Mouse (Mus musculus): Measurements from ENCODE around the gene Grik1. TPM values are rescaled to one million over a fixed set of nuclear protein-coding genes. Genes with fewer than 3 reads are reported as not detected.

The Grik1 gene
- total and polyA plus RNA-seq, 2 experiments from 2014 or later: 30.4 to 37.1 TPM

- no peak overlapping the region for H3K27ac ChIP-seq (ENCODE audit: low read depth, low read length)
- no peak for TF ChIP-seq CTCF (IDR thresholded peaks at IDR 0.05)
- 100% methylated on average over 1 of the region's 1 CpGs for WGBS
- no peaks in the 10 kb centered on the region for H3K9me3 ChIP-seq (ENCODE audit: low read length)
- H3K4me1 ChIP-seq (ENCODE audit: insufficient read depth, low read length): no peaks in the 10 kb centered on the region
- H3K4me3 ChIP-seq (ENCODE audit: low read depth, low read length): no peak overlapping the region
- ATAC-seq (ENCODE audit: low FRiP score): no peak
- no peaks in the 10 kb centered on the region for H3K27me3 ChIP-seq (ENCODE audit: insufficient read depth, low read length)
- H3K4me2 ChIP-seq (ENCODE audit: low read depth, low read length, poor library complexity, severe bottlenecking): no peak overlapping the region
- H3K36me3 ChIP-seq (ENCODE audit: insufficient read depth, low read length): no peaks in the 10 kb centered on the region
- H3K9ac ChIP-seq (replicated peaks; ENCODE audit: low read length, poor library complexity, severe bottlenecking): no peak overlapping the region
- DNase-seq (ENCODE audit: low spot score): no peak
Observed at GRCm38 (mm10) chr16:87934685-87935084, 355.4 kb downstream of the Grik1 start.

GRCm38 (mm10) chr16:87931358-87931757 is 358.7 kb downstream of the Grik1 start:
- Histone ChIP-seq H3K9me3 (ENCODE audit: low read length) (no peaks in the 10 kb centered on the region), H3K36me3 (ENCODE audit: insufficient read depth, low read length) (no peaks in the 10 kb centered on the region), H3K27me3 (ENCODE audit: insufficient read depth, low read length) (no peaks in the 10 kb centered on the region), H3K9ac (replicated peaks; ENCODE audit: low read length, poor library complexity, severe bottlenecking) (no peak overlapping the region), H3K27ac (ENCODE audit: low read depth, low read length) (no peak overlapping the region), H3K4me1 (ENCODE audit: insufficient read depth, low read length) (no peaks in the 10 kb centered on the region), H3K4me3 (ENCODE audit: low read depth, low read length) (no peak overlapping the region), H3K4me2 (ENCODE audit: low read depth, low read length, poor library complexity, severe bottlenecking) (no peak overlapping the region)
- ATAC-seq (ENCODE audit: low FRiP score) (no peak), DNase-seq (ENCODE audit: low spot score) (no peak)
- 98% methylated on average over 2 of the region's 2 CpGs for WGBS
- no peak for TF ChIP-seq CTCF (IDR thresholded peaks at IDR 0.05)

DNA sequence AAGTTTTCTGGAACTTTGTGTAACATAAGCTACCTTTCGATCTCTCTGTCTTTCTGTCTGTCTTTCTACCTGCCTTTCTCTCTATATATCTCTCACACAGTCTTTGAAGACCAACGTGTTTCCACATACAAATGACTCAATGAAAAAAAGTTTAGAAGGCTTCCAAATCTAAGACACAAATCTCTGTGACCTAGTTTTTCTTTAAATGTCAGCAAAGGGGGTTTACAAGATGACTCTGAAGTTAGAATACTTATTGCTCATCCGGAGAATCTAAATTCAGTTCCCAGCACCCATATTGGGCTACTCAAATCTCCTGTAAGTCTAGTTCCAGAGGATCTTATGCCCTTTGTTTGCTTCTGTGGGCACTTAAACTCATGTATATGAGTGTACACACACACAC is 359.5 kb downstream of the Grik1 start:
- Histone ChIP-seq H3K9ac (replicated peaks; ENCODE audit: low read length, poor library complexity, severe bottlenecking) (no peak overlapping the region), H3K9me3 (ENCODE audit: low read length) (no peaks in the 10 kb centered on the region), H3K4me3 (ENCODE audit: low read depth, low read length) (no peak overlapping the region), H3K27ac (ENCODE audit: low read depth, low read length) (no peak overlapping the region), H3K27me3 (ENCODE audit: insufficient read depth, low read length) (no peaks in the 10 kb centered on the region), H3K4me2 (ENCODE audit: low read depth, low read length, poor library complexity, severe bottlenecking) (no peak overlapping the region), H3K36me3 (ENCODE audit: insufficient read depth, low read length) (no peaks in the 10 kb centered on the region), H3K4me1 (ENCODE audit: insufficient read depth, low read length) (no peaks in the 10 kb centered on the region)
- 88% methylated on average over 3 of the region's 3 CpGs for WGBS
- no peak for TF ChIP-seq CTCF (IDR thresholded peaks at IDR 0.05)
- ATAC-seq (ENCODE audit: low FRiP score): no peak
- DNase-seq (ENCODE audit: low spot score): no peak

- no peak overlapping the region for H3K9ac ChIP-seq (replicated peaks; ENCODE audit: low read length, poor library complexity, severe bottlenecking)
- no peaks in the 10 kb centered on the region for H3K4me1 ChIP-seq (ENCODE audit: insufficient read depth, low read length)
- ATAC-seq (ENCODE audit: low FRiP score) (no peak), DNase-seq (ENCODE audit: low spot score) (no peak)
- no peak overlapping the region for H3K27ac ChIP-seq (ENCODE audit: low read depth, low read length)
- no peaks in the 10 kb centered on the region for H3K9me3 ChIP-seq (ENCODE audit: low read length)
- H3K4me2 ChIP-seq (ENCODE audit: low read depth, low read length, poor library complexity, severe bottlenecking): no peak overlapping the region
- 88% methylated on average over 1 of the region's 1 CpGs for WGBS
- no peaks in the 10 kb centered on the region for H3K27me3 ChIP-seq (ENCODE audit: insufficient read depth, low read length)
- TF ChIP-seq CTCF (IDR thresholded peaks at IDR 0.05): no peak
- no peak overlapping the region for H3K4me3 ChIP-seq (ENCODE audit: low read depth, low read length)
- no peaks in the 10 kb centered on the region for H3K36me3 ChIP-seq (ENCODE audit: insufficient read depth, low read length)
Observed at GRCm38 (mm10) chr16:87928671-87929070, 361.4 kb downstream of the Grik1 start.

- Histone ChIP-seq H3K27ac (ENCODE audit: low read depth, low read length) (no peak overlapping the region), H3K4me3 (ENCODE audit: low read depth, low read length) (no peak overlapping the region), H3K4me1 (ENCODE audit: insufficient read depth, low read length) (peaks cover 10% of the 10 kb centered on the region; the same call in 1 of the 2 replicates), H3K36me3 (ENCODE audit: insufficient read depth, low read length) (no peaks in the 10 kb centered on the region), H3K4me2 (ENCODE audit: low read depth, low read length, poor library complexity, severe bottlenecking) (no peak overlapping the region), H3K9ac (replicated peaks; ENCODE audit: low read length, poor library complexity, severe bottlenecking) (no peak overlapping the region), H3K27me3 (ENCODE audit: insufficient read depth, low read length) (no peaks in the 10 kb centered on the region), H3K9me3 (ENCODE audit: low read length) (no peaks in the 10 kb centered on the region)
- DNase-seq (ENCODE audit: low spot score) (no peak), ATAC-seq (ENCODE audit: low FRiP score) (no peak)
- no peak for TF ChIP-seq CTCF (IDR thresholded peaks at IDR 0.05)
- 80% methylated on average over 4 of the region's 4 CpGs for WGBS
Observed at GRCm38 (mm10) chr16:87917897-87918296, 372.2 kb downstream of the Grik1 start.

DNA sequence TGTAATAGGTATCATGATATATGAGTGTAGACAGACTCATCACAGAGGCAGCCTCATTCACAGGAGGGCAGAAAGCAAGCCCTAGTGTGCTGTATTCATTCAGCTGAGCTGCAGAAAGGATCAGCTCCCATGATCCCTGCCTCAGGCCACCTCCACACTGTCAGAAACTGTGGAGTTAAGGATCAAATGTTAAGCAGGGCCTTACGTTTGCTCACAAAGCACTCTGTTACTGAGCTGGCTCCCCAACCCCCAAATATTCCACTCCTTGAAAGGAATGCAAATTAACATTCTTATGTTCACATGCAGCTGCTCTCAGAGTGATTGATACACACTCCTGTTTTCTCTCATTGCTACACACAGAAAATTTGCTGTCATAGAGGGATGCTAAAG is 372.9 kb downstream of the Grik1 start:
- Histone ChIP-seq H3K27me3 (ENCODE audit: insufficient read depth, low read length) (no peaks in the 10 kb centered on the region), H3K4me2 (ENCODE audit: low read depth, low read length, poor library complexity, severe bottlenecking) (no peak overlapping the region), H3K27ac (ENCODE audit: low read depth, low read length) (peak overlapping the region; percentile 55; the same call in 1 of the 2 replicates), H3K36me3 (ENCODE audit: insufficient read depth, low read length) (no peaks in the 10 kb centered on the region), H3K9me3 (ENCODE audit: low read length) (no peaks in the 10 kb centered on the region), H3K9ac (replicated peaks; ENCODE audit: low read length, poor library complexity, severe bottlenecking) (no peak overlapping the region), H3K4me3 (ENCODE audit: low read depth, low read length) (no peak overlapping the region), H3K4me1 (ENCODE audit: insufficient read depth, low read length) (peaks cover 10% of the 10 kb centered on the region; the same call in 1 of the 2 replicates)
- 16% methylated on average over 1 of the region's 1 CpGs for WGBS
- no peak for TF ChIP-seq CTCF (IDR thresholded peaks at IDR 0.05)
- no peak for ATAC-seq (ENCODE audit: low FRiP score)
- DNase-seq (ENCODE audit: low spot score): peak; percentile 33
